Comparison of ENCODE assay signal across 10 mouse cellular contexts in the genomic region with DNA sequence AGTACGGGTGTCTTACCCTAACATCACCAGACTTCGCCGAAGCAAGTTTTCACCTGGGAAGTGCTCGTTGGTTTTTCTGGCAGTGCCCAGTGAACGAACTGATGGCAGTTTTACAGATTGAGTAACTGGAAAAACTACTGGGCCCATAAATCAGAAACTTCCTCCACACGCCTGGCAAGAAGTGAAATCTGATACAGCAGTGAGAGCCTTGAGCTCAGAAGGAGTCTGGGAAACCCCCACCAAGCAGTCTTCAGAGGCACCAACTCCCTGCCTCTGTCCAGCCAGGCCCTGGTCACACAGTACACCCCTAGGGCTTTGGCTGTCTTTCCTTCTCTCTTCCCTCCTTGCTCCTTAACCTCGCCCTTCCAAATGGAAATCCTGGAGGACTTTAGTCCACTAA. TPM values are rescaled to one million over a fixed set of nuclear protein-coding genes. Genes with fewer than 3 reads are reported as not detected.
A peak's percentile ranks its signal among the peaks of the same experiment; 100 is the strongest.
DNase-seq lines count a peak whose midpoint lies in the region; ATAC-seq lines count a peak whose summit lies in the region.
"Had no signal": no experiment of that assay in that cellular context is flagged by ENCODE, and none has a peak within 500 bp of the region (broad histone marks: within the 10 kb centered on the region; RNA-seq: fewer than 3 reads in every experiment).

No protein-coding gene starts in this region.

- no peaks in the 10 kb centered on the region for H3K27me3 ChIP-seq in neural tube, embryonic 15.5 days (replicated peaks)
- no peaks in the 10 kb centered on the region for H3K27me3 ChIP-seq in embryonic facial prominence, embryonic 13.5 days
- H3K27me3 ChIP-seq in midbrain, embryonic 14.5 days (ENCODE audit: control insufficient read depth, insufficient read depth, low read length) = no peaks in the 10 kb centered on the region
- H3K27me3 ChIP-seq: neural tube, embryonic 13.5 days had no signal

- no peak overlapping the region for H3K4me3 ChIP-seq in neural tube, embryonic 15.5 days (replicated peaks)
- H3K4me3 ChIP-seq in embryonic facial prominence, embryonic 13.5 days = no peak overlapping the region
- H3K4me3 ChIP-seq in midbrain, embryonic 14.5 days (replicated peaks; ENCODE audit: low read depth, low read length) = no peak overlapping the region
- H3K4me3 ChIP-seq: heart, embryonic 13.5 days; neural tube, embryonic 13.5 days had no signal

- DNase-seq in neural tube, embryonic 10.5 days (ENCODE audit: extremely low spot score, low spot score) = peak; percentile 37
- DNase-seq in kidney, postnatal 14 days = peak; percentile 46
- peak; percentile 50 to 57 for DNase-seq in urinary bladder, postnatal 36 days (ENCODE audit: low spot score in 2 of 2)
- DNase-seq in midbrain, embryonic 14.5 days = no peak
- no peak for DNase-seq in thymus, postnatal 36 days
- no peak for DNase-seq in left cerebral cortex, adult 9 months (ENCODE audit: low spot score in 2 of 2)

- no peak overlapping the region for H3K27ac ChIP-seq in neural tube, embryonic 15.5 days (replicated peaks)
- peak overlapping the region; percentile 33; the same call in 1 of the 2 replicates for H3K27ac ChIP-seq in embryonic facial prominence, embryonic 13.5 days
- H3K27ac ChIP-seq in midbrain, embryonic 14.5 days (replicated peaks; ENCODE audit: low read depth, low read length) = no peak overlapping the region
- H3K27ac ChIP-seq: heart, embryonic 13.5 days; neural tube, embryonic 13.5 days had no signal

- H3K9ac ChIP-seq in neural tube, embryonic 15.5 days (replicated peaks) = no peak overlapping the region
- H3K9ac ChIP-seq in embryonic facial prominence, embryonic 13.5 days = no peak overlapping the region
- H3K9ac ChIP-seq in midbrain, embryonic 14.5 days (replicated peaks; ENCODE audit: low read length) = no peak overlapping the region
- H3K9ac ChIP-seq: heart, embryonic 13.5 days; neural tube, embryonic 13.5 days had no signal

- H3K4me2 ChIP-seq in neural tube, embryonic 15.5 days = no peak overlapping the region
- H3K4me2 ChIP-seq in embryonic facial prominence, embryonic 13.5 days = no peak overlapping the region
- no peak overlapping the region for H3K4me2 ChIP-seq in midbrain, embryonic 14.5 days (ENCODE audit: low read length)
- H3K4me2 ChIP-seq: heart, embryonic 13.5 days; neural tube, embryonic 13.5 days had no signal

- no peaks in the 10 kb centered on the region for H3K9me3 ChIP-seq in neural tube, embryonic 15.5 days (replicated peaks)
- H3K9me3 ChIP-seq in embryonic facial prominence, embryonic 13.5 days = no peaks in the 10 kb centered on the region
- H3K9me3 ChIP-seq in midbrain, embryonic 14.5 days (ENCODE audit: control insufficient read depth, low read length) = no peaks in the 10 kb centered on the region
- H3K9me3 ChIP-seq: heart, embryonic 13.5 days; neural tube, embryonic 13.5 days had no signal

- H3K36me3 ChIP-seq in neural tube, embryonic 15.5 days = no peaks in the 10 kb centered on the region
- no peaks in the 10 kb centered on the region for H3K36me3 ChIP-seq in embryonic facial prominence, embryonic 13.5 days
- H3K36me3 ChIP-seq in midbrain, embryonic 14.5 days (ENCODE audit: control insufficient read depth, insufficient read depth, low read length) = no peaks in the 10 kb centered on the region
- H3K36me3 ChIP-seq: heart, embryonic 13.5 days; neural tube, embryonic 13.5 days had no signal

- no peaks in the 10 kb centered on the region for H3K4me1 ChIP-seq in neural tube, embryonic 15.5 days
- H3K4me1 ChIP-seq in embryonic facial prominence, embryonic 13.5 days = peaks cover 71% of the 10 kb centered on the region
- H3K4me1 ChIP-seq in midbrain, embryonic 14.5 days (ENCODE audit: control insufficient read depth, insufficient read depth, low read length) = no peaks in the 10 kb centered on the region

- ATAC-seq in neural tube, embryonic 15.5 days (ENCODE audit: low FRiP score) = no peak
- ATAC-seq in embryonic facial prominence, embryonic 13.5 days (ENCODE audit: insufficient number of reproducible peaks, insufficient read depth, low FRiP score, low TSS enrichment, low read depth) = no peak
- ATAC-seq in midbrain, embryonic 14.5 days (ENCODE audit: low FRiP score, low TSS enrichment) = no peak

- WGBS in neural tube, embryonic 15.5 days = 63% methylated on average over 7 of the region's 7 CpGs
- WGBS in embryonic facial prominence, embryonic 13.5 days = 27% methylated on average over 7 of the region's 7 CpGs
- WGBS in midbrain, embryonic 14.5 days = 75% methylated on average over 7 of the region's 7 CpGs

RNA-seq across cellular contexts. Expression of a gene that starts 28.9 kb away (rescaled TPM):
- 0.22 and 0.47 TPM in 2 replicates for polyA plus RNA-seq in neural tube, embryonic 15.5 days (2015; fragmentation: Nextera tagmentation; extraction: Ambion mirVana)
- polyA plus RNA-seq in embryonic facial prominence, embryonic 13.5 days (2015; fragmentation: Nextera tagmentation; extraction: Ambion mirVana) = 1.7 and 4.4 TPM in 2 replicates
- polyA plus RNA-seq in midbrain, embryonic 14.5 days (2014; fragmentation: Nextera tagmentation; extraction: Ambion mirVana) = 0.13 TPM in 1 of 2 replicates, not detected in the other

Comparison
In these comparisons a context has a peak if more than half of its experiments do, and no peak if none do; other contexts are left out.
1. DNase-seq: peak in neural tube, embryonic 10.5 days (single experiment), kidney, postnatal 14 days (single experiment) and urinary bladder, postnatal 36 days (2 of 2); none in midbrain, embryonic 14.5 days (single experiment), thymus, postnatal 36 days (0 of 2) and left cerebral cortex, adult 9 months (0 of 2).